Mouse (Mus musculus) liver, adult 2 months (tissue): ENCODE data around the gene Ccl26.

Experiments
- CTCF ChIP-seq: fragments of 200-500 bp; IDR thresholded peaks from 2 replicates; pipeline ENCODE4 v1.5.1; 2011; ENCODE audit warnings: low read depth, low read length, control low read depth
- POLR2A ChIP-seq: fragments of 200-500 bp; IDR thresholded peaks from 2 replicates; pipeline ENCODE4 v1.6.1; 2011; ENCODE audit warnings: low read length, control low read depth; ENCODE audit not compliant: insufficient read depth; ENCODE audit errors: extremely low read depth

DNA sequence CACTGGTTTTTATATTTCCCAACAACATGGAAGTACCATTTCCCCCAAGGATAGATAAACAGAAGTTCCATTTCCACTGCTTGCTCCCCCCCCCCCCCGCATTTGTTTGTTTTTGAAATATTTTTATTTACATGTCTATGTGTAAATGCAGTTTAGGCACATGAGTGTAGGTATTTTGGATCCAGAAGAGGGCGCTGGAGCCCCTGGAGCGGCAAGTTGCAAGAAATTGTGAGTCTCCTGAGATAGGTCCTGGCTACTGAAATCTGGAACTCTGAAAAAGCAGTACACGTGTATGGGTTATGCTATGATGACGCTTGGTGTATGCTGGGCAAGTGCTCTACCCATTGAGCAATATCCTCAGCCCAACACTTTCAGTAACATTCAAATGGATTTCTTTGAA, 52.3 kb downstream of the Ccl26 start:
- TF ChIP-seq CTCF (peak; percentile 19; the same call in 1 of the 2 replicates), POLR2A (no peak)
